Mouse (Mus musculus): Measurements from ENCODE around the gene Olfr1120.
"Not testable (repeated sequence)": the region's sequence is repeated elsewhere in the genome, so short reads cannot be mapped to it uniquely, and the experiment has no call there.

Gene Olfr1120

DNA sequence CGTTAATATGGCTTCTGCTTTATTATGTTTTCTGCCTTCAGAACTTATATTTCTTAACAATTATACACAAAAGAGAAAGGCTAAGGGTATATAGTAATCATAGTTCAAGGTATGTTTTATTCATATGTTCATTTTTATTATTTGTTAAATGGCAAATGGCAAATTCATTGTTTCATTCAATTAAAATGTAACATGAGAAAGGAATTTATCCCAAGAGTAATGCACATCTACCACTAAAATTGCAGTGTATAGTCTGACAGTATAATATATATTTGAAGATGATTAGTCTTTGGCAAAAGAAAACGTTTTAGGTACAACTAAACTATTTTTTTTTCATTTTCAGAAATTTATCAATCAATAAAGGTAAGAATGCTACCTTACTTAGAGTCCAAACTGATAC is at the start of gene Olfr1120:
Gene Olfr1120, plus strand, starts transcription at position 301 of the 400 bp plus-strand sequence.
- in situ Hi-C loops (cut with MseI, MboI), result no loop called here

DNA sequence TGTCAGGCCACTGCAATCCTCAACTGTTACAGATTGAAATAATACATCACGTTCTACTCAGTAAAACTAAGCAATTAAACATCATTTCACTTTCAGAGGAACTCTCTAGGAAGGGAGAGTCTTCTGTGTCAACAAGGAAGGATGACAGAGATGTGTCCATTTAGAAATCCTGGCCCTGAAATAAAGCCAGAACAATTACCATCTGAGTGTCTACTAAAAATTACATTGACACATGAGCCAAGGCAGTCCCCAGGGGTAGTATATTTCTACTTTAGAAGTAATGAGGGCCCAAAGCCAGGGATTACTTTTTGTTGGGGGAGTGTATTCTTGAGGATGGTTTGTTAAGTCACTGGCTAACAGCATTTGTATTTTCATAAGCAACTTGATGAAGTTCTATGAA is 47.3 kb upstream of the Olfr1120 start, which contains the start of gene Olfr1118:
Gene Olfr1118, plus strand, starts transcription at position 301 of the 400 bp plus-strand sequence.
- in situ Hi-C loops (cut with MseI, MboI), result no loop called here

DNA sequence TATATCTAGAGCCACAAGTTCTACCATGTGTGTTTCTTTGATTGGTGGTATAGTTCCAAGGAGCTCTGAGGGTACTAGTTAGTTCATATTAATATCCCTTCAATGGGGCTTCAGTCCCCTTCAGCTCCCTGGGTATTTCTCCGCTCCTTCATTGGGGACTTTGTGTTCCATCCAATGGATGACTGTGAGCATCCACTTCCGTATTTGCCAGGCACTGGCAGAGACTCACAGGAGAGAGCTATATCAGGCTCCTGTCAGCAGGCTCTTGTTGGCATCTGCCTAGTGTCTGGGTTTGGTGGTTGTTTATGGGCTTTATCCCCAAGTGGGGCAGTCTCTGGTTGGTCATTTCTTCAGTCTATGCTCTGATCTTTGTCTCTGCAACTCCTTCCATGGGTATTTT is 5.5 kb downstream of the Olfr1120 start:
- in situ Hi-C loops (cut with MseI, MboI), result not testable (repeated sequence)

DNA sequence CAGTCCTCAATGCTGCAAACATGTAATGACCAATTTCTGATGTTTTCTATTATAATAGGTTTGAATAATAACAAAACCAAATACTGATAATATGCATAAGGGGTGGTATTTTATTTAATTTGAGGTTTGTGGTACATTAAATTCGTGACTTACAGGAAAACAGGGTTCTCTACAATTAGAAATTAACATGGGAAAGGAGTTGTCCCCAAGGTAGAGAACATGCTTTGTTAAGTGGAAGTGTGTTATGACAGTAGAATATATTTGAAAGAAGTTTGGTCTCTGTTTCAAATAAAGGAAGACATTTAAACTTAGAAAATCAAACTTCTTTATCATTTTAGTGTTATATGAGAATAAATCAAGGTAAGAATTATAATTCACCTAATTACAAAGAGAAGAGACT is 15.0 kb downstream of the Olfr1120 start, which contains the start of gene Olfr1121:
Gene Olfr1121, plus strand, starts transcription at position 301 of the 400 bp plus-strand sequence.
- in situ Hi-C loops (cut with MseI, MboI), result no loop called here

DNA sequence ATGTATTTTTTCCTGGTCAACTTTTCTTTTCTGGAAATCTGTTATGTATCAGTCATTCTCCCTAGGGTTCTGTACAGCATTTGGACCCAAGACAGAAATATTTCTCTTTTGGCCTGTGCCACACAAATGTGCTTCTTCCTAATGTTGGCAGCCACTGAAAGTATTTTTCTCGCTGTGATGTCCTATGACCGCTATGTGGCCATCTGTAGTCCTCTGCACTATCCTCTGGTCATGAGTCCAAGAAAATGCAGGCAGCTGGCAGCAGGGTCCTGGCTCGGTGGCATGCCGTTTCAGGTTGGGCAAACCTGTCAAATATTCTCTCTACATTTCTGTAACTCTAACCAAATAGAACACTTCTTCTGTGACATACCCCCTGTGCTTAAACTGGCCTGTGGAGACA is 17.1 kb downstream of the Olfr1120 start:
- in situ Hi-C loops (cut with MseI, MboI), result no loop called here

GRCm38 (mm10) chr2:87383935-87384334 is 29.3 kb downstream of the Olfr1120 start:
- in situ Hi-C loops (cut with MseI, MboI), result no loop called here

- in situ Hi-C loops (cut with MseI, MboI), result no loop called here
Observed at GRCm38 (mm10) chr2:87385549-87385948, 30.9 kb downstream of the Olfr1120 start, which contains the start of gene Olfr1122. Gene Olfr1122, plus strand, starts transcription at chr2:87385849.

- in situ Hi-C loops (cut with MseI, MboI), result not testable (repeated sequence)
Observed at GRCm38 (mm10) chr2:87393605-87394004, 39.0 kb downstream of the Olfr1120 start.

DNA sequence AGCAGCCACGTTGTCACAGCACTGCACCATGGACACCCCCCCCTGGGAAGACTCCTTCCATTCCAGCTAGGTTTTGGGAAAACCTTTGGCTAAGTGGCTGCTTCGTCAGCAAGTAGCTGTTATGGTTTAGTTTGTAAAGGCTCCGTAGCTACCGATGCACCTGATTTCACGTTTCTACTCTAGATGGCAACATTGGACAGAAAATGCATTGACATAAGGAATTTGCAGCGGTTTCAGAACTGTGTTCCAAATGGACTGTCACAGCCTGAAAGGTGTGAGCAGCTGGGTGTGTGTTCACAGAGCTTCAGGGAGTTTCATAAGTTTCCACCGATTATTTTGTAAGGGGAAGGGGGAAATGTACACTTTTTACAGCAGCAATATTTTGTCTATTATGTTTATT is 40.1 kb downstream of the Olfr1120 start:
- in situ Hi-C loops (cut with MseI, MboI), result not testable (repeated sequence)
